In genomic region chr2:146218881-146219535, GRCm38 (mm10) we compare ENCODE assay signal across 11 mouse cellular contexts. TPM values are rescaled to one million over a fixed set of nuclear protein-coding genes. Genes with fewer than 3 reads are reported as not detected.
A peak's percentile ranks its signal among the peaks of the same experiment; 100 is the strongest.
DNase-seq lines count a peak whose midpoint lies in the region; ATAC-seq lines count a peak whose summit lies in the region.
"Had no signal": no experiment of that assay in that cellular context is flagged by ENCODE, and none has a peak within 500 bp of the region (broad histone marks: within the 10 kb centered on the region; RNA-seq: fewer than 3 reads in every experiment).

No protein-coding gene starts in this region.

- H3K4me1 ChIP-seq in heart, embryonic 15.5 days (replicated peaks), result peaks cover 52% of the 10 kb centered on the region
- H3K4me1 ChIP-seq in hindbrain, embryonic 15.5 days (replicated peaks), result peaks cover 63% of the 10 kb centered on the region
- peaks cover 78% of the 10 kb centered on the region for H3K4me1 ChIP-seq in neural tube, embryonic 13.5 days (replicated peaks)

- H3K27ac ChIP-seq in heart, embryonic 15.5 days, result no peak overlapping the region
- H3K27ac ChIP-seq in hindbrain, embryonic 15.5 days (replicated peaks), result no peak overlapping the region
- H3K27ac ChIP-seq in neural tube, embryonic 13.5 days (replicated peaks), result no peak overlapping the region
- H3K27ac ChIP-seq: liver, embryonic 15.5 days had no signal

- H3K27me3 ChIP-seq in heart, embryonic 15.5 days, result peaks cover 84% of the 10 kb centered on the region
- H3K27me3 ChIP-seq in hindbrain, embryonic 15.5 days, result 0 out of 2 replicates have a peak, but pooled peaks cover 21% of the 10 kb centered on the region
- peaks cover 65% of the 10 kb centered on the region for H3K27me3 ChIP-seq in neural tube, embryonic 13.5 days

- H3K36me3 ChIP-seq in heart, embryonic 15.5 days, result no peaks in the 10 kb centered on the region
- H3K36me3 ChIP-seq in hindbrain, embryonic 15.5 days, result no peaks in the 10 kb centered on the region
- no peaks in the 10 kb centered on the region for H3K36me3 ChIP-seq in neural tube, embryonic 13.5 days
- H3K36me3 ChIP-seq: liver, embryonic 15.5 days had no signal

- no peak for DNase-seq in heart, adult 9 months (ENCODE audit: low spot score in 2 of 2)
- DNase-seq in embryo, embryonic 11 days, result peak; percentile 56
- DNase-seq in layer of hippocampus, postnatal 36 days, result no peak
- DNase-seq in lung, postnatal 14 days, result no peak
- DNase-seq: kidney, adult 9 months; thymus, postnatal 4 days had no signal

- H3K9ac ChIP-seq in heart, embryonic 15.5 days, result no peak overlapping the region
- no peak overlapping the region for H3K9ac ChIP-seq in hindbrain, embryonic 15.5 days
- no peak overlapping the region for H3K9ac ChIP-seq in neural tube, embryonic 13.5 days
- H3K9ac ChIP-seq: liver, embryonic 15.5 days had no signal

- WGBS in heart, embryonic 15.5 days, result 2% methylated on average over 19 of the region's 19 CpGs
- 5% methylated on average over 19 of the region's 19 CpGs for WGBS in hindbrain, embryonic 15.5 days
- 1% methylated on average over 19 of the region's 19 CpGs for WGBS in neural tube, embryonic 13.5 days

- no peaks in the 10 kb centered on the region for H3K9me3 ChIP-seq in heart, embryonic 15.5 days (replicated peaks)
- no peaks in the 10 kb centered on the region for H3K9me3 ChIP-seq in hindbrain, embryonic 15.5 days
- no peaks in the 10 kb centered on the region for H3K9me3 ChIP-seq in neural tube, embryonic 13.5 days
- H3K9me3 ChIP-seq: liver, embryonic 15.5 days had no signal

- no peak for ATAC-seq in heart, embryonic 15.5 days (replicated peaks; ENCODE audit: insufficient number of reproducible peaks, insufficient read depth, low FRiP score, low read depth)
- no peak for ATAC-seq in hindbrain, embryonic 15.5 days (ENCODE audit: low FRiP score, low read depth)
- ATAC-seq in neural tube, embryonic 13.5 days (ENCODE audit: low read depth), result no peak
- no peak for ATAC-seq in inflammation-experienced regulatory T-cells, adult 6 months

- no peak overlapping the region for H3K4me3 ChIP-seq in heart, embryonic 15.5 days
- H3K4me3 ChIP-seq in hindbrain, embryonic 15.5 days, result no peak overlapping the region
- no peak overlapping the region; the same call in 1 of the 2 replicates for H3K4me3 ChIP-seq in neural tube, embryonic 13.5 days
- H3K4me3 ChIP-seq: liver, embryonic 15.5 days had no signal

- peak overlapping the region; percentile 63; the same call in 1 of the 2 replicates for H3K4me2 ChIP-seq in heart, embryonic 15.5 days
- peak overlapping the region; percentile 58 for H3K4me2 ChIP-seq in hindbrain, embryonic 15.5 days
- H3K4me2 ChIP-seq in neural tube, embryonic 13.5 days, result peak overlapping the region; percentile 53

RNA-seq across cellular contexts. Expression of gene Insm1, which starts 2.7 kb away (rescaled TPM):
- polyA plus RNA-seq in heart, embryonic 15.5 days (2015; fragmentation: Nextera tagmentation; extraction: Ambion mirVana), result not detected in 2 replicates
- polyA plus RNA-seq in hindbrain, embryonic 15.5 days (2015; fragmentation: Nextera tagmentation; extraction: Ambion mirVana), result 3.8 and 5.1 TPM in 2 replicates
- 2.2 and 2.6 TPM in 2 replicates for polyA plus RNA-seq in neural tube, embryonic 13.5 days (2015; fragmentation: Nextera tagmentation; extraction: Ambion mirVana)
- polyA plus RNA-seq in inflammation-experienced regulatory T-cells, adult 6 months (2017; shearing (Covaris generic)), result not detected
- total RNA-seq in layer of hippocampus, postnatal 36 days (2021), result 1 to 10 TPM; 7.1 to 7.7 TPM
- polyA plus RNA-seq: liver, embryonic 15.5 days had no signal
